Mouse (Mus musculus): Measurements from ENCODE around the gene Sirt4. TPM values are rescaled to one million over a fixed set of nuclear protein-coding genes. Genes with fewer than 3 reads are reported as not detected.
"Not testable (repeated sequence)": the region's sequence is repeated elsewhere in the genome, so short reads cannot be mapped to it uniquely, and the experiment has no call there.

Gene Sirt4
- total and polyA plus RNA-seq, 3 experiments: 15.3 to 25.1 (median 18.8) TPM

DNA sequence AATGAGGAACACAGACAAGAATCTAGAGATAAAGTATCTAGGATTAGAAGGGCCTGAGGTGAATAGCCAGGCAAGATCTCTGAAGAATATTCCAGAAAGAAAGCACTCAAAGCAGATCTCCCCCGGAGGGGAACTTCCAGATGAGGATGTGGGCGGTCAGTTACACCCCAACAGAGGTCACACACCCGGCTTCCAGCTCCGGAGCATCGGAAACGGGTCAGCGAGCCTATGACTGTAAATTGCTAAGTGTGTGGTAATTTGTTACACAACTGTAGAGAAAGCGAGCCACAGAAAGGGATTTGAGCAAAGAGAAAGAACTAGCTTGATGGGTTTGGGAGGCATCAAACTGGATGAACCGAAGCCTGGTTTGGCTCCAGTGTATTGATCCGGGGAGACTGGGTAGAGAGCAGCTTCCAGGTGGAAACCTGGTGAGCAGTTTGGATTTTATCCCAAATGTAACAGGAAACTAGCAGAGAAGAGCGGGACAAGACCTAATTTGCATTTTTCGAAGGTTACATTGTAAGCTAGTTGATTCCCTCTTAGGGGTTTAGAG lies 15.9 kb upstream of the Sirt4 start:
- WGBS: 37% methylated on average over 12 of the region's 12 CpGs
- Histone ChIP-seq H3K4me1 (ENCODE audit: control insufficient read depth, insufficient read depth, low read length) (peaks cover 1% of the 10 kb centered on the region; the same call in 1 of the 2 replicates), H3K27me3 (ENCODE audit: control insufficient read depth, insufficient read depth, low read length) (no peaks in the 10 kb centered on the region), H3K79me2 (replicated peaks; ENCODE audit: control insufficient read depth, insufficient read depth, low read length) (no peaks in the 10 kb centered on the region), H3K36me3 (ENCODE audit: control insufficient read depth, insufficient read depth, low read length) (no peaks in the 10 kb centered on the region), H3K4me3 (no peak overlapping the region), H3K27ac (peak overlapping the region; percentile 27; the same call in 1 of the 2 replicates), H3K9ac (ENCODE audit: low read depth, low read length) (no peak overlapping the region; the same call in 1 of the 2 replicates)
- peak; percentile 36 to 66 for DNase-seq
- intact Hi-C loops (cut with DNase I): no loop called here
- TF ChIP-seq EP300 (IDR thresholded peaks at IDR 0.05; ENCODE audit: insufficient read depth, low read depth, low read length) (no peak), POLR2A (IDR thresholded peaks at IDR 0.05; ENCODE audit: insufficient read depth, low read depth, low read length) (no peak), CTCF (IDR thresholded peaks at IDR 0.05) (no peak)

DNA sequence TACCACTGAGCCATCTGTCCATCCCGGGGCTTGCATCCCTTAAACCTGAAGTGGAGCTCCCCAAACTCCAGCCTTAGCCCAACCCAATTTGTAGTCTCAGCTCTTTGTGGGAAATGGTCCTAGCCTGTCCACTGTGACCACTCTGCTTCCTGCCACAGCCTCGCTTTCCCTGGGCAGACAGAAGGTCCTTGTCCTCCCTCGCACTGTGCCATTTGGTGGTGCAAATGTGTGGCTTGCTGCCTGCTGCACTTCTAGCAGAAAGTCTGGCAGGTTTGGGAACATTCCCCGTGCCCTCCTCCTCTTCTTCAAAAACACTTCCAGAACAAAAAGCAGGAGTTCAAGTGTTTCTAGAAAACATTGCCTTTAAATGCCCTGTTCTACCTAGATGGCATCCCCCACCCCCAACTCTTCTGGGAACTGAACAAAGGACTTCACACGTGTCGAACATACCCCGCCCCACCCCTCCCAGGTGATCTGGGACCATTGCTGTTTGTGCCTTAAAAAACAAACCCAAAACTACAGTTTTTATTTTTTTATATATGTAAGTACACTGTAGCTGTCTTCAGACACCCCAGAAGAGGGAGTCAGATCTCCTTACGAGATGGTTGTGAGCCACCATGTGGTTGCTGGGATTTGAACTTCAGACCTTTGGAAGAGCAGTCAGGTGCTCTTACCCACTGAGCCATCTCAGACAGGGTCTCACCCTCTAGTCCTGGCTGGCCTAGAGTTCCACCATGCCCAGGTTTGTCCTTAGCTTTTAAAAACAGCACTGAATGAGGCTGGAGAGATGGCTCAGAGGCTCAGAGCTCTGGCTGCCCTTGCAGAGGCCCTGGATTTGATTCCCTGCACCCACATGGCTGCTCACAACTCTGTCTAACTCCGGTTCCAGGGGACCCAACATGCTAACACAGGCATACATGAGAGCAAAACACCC lies 14.0 kb upstream of the Sirt4 start:
- 66% methylated on average over 9 of the region's 9 CpGs for WGBS
- peaks cover 1% of the 10 kb centered on the region; the same call in 1 of the 2 replicates for H3K4me1 ChIP-seq (ENCODE audit: control insufficient read depth, insufficient read depth, low read length)
- H3K9ac ChIP-seq (ENCODE audit: low read depth, low read length): no peak overlapping the region
- peak in 1 of 2 experiments; percentile 26 for DNase-seq
- no peaks in the 10 kb centered on the region for H3K27me3 ChIP-seq (ENCODE audit: control insufficient read depth, insufficient read depth, low read length)
- H3K79me2 ChIP-seq (replicated peaks; ENCODE audit: control insufficient read depth, insufficient read depth, low read length): no peaks in the 10 kb centered on the region
- no peaks in the 10 kb centered on the region for H3K36me3 ChIP-seq (ENCODE audit: control insufficient read depth, insufficient read depth, low read length)
- no peak for TF ChIP-seq EP300 (IDR thresholded peaks at IDR 0.05; ENCODE audit: insufficient read depth, low read depth, low read length)
- TF ChIP-seq POLR2A (IDR thresholded peaks at IDR 0.05; ENCODE audit: insufficient read depth, low read depth, low read length): no peak
- TF ChIP-seq CTCF (IDR thresholded peaks at IDR 0.05): no peak
- H3K4me3 ChIP-seq: no peak overlapping the region
- intact Hi-C loops (cut with DNase I): no loop called here
- no peak overlapping the region for H3K27ac ChIP-seq

DNA sequence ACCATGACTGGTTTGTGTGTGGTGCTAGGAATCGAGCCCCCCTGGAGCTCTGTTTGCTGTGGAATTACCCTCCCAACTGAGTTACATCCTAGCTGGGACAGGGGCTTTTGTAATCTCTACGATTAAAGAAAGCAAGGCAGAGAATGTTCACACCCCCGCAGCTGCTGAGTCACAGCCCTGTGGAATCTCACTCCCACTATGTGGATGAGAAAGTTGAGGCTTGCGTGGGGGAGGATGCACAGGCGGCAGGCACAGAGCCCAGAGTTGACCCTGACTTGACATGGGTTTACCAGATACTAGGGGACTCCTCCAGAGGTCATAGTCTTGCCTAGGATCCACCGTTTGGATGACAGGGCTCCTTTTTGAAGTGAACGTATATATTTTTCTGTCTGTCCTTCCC lies 12.5 kb upstream of the Sirt4 start:
- H3K27ac ChIP-seq: no peak overlapping the region
- intact Hi-C loops (cut with DNase I): no loop called here
- no peak overlapping the region for H3K9ac ChIP-seq (ENCODE audit: low read depth, low read length)
- no peak overlapping the region for H3K4me3 ChIP-seq
- H3K79me2 ChIP-seq (replicated peaks; ENCODE audit: control insufficient read depth, insufficient read depth, low read length): no peaks in the 10 kb centered on the region
- no peaks in the 10 kb centered on the region for H3K36me3 ChIP-seq (ENCODE audit: control insufficient read depth, insufficient read depth, low read length)
- peaks cover 1% of the 10 kb centered on the region; the same call in 1 of the 2 replicates for H3K4me1 ChIP-seq (ENCODE audit: control insufficient read depth, insufficient read depth, low read length)
- no peaks in the 10 kb centered on the region for H3K27me3 ChIP-seq (ENCODE audit: control insufficient read depth, insufficient read depth, low read length)
- WGBS: 65% methylated on average over 7 of the region's 7 CpGs
- TF ChIP-seq POLR2A (IDR thresholded peaks at IDR 0.05; ENCODE audit: insufficient read depth, low read depth, low read length) (no peak), CTCF (IDR thresholded peaks at IDR 0.05) (no peak), EP300 (IDR thresholded peaks at IDR 0.05; ENCODE audit: insufficient read depth, low read depth, low read length) (no peak)
- no peak for DNase-seq

DNA sequence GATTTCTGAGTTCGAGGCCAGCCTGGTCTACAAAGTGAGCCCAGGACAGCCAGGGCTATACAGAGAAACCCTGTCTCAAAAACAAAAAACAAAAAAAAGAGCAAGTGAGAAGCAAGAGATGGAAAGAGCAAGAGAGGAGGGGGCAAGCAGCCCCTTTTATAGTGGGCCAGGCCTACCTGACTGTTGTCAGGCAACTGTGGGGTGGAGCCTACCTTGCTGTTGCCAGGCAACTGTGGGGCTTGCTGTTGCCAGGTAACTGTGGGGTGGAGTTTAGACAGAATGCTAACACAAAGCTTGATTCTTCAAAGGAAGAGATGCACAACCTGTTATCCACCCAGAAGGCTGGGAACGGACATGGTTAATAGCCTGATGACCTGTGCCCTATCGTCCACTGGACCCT lies 11.1 kb upstream of the Sirt4 start:
- WGBS: 86% methylated on average over 3 of the region's 3 CpGs
- H3K4me3 ChIP-seq; DNase-seq; H3K4me1 ChIP-seq (ENCODE audit: control insufficient read depth, insufficient read depth, low read length); H3K9ac ChIP-seq (ENCODE audit: low read depth, low read length); H3K36me3 ChIP-seq (ENCODE audit: control insufficient read depth, insufficient read depth, low read length); H3K79me2 ChIP-seq (replicated peaks; ENCODE audit: control insufficient read depth, insufficient read depth, low read length); intact Hi-C loops (cut with DNase I); H3K27me3 ChIP-seq (ENCODE audit: control insufficient read depth, insufficient read depth, low read length); H3K27ac ChIP-seq: not testable (repeated sequence)

DNA sequence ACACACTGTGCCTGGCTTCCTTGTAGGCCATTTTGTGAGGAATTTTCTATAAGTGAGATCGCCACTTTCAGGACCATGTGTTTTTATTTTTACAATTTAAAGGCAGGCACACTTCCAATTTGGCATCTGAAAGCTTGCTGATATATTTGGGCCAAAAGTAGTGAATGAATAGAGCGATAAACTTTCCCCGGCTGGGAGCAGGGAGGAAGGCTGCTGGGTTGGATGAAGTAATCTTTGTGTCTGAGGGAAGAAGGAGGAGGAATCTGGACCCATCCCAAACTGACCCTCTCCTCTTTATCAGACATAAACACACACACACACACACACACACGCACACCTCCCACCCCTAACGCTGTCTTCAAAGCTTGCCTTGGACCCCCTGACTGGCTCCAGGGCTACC lies 8.9 kb upstream of the Sirt4 start:
- Histone ChIP-seq H3K27ac (no peak overlapping the region), H3K36me3 (ENCODE audit: control insufficient read depth, insufficient read depth, low read length) (no peaks in the 10 kb centered on the region), H3K27me3 (ENCODE audit: control insufficient read depth, insufficient read depth, low read length) (no peaks in the 10 kb centered on the region), H3K4me1 (ENCODE audit: control insufficient read depth, insufficient read depth, low read length) (peaks cover 4% of the 10 kb centered on the region), H3K79me2 (replicated peaks; ENCODE audit: control insufficient read depth, insufficient read depth, low read length) (no peaks in the 10 kb centered on the region), H3K4me3 (no peak overlapping the region), H3K9ac (ENCODE audit: low read depth, low read length) (no peak overlapping the region)
- no peak for TF ChIP-seq CTCF (IDR thresholded peaks at IDR 0.05)
- no peak for TF ChIP-seq POLR2A (IDR thresholded peaks at IDR 0.05; ENCODE audit: insufficient read depth, low read depth, low read length)
- no peak for TF ChIP-seq EP300 (IDR thresholded peaks at IDR 0.05; ENCODE audit: insufficient read depth, low read depth, low read length)
- DNase-seq: no peak
- intact Hi-C loops (cut with DNase I): no loop called here
- WGBS: 42% methylated on average over 5 of the region's 5 CpGs

DNA sequence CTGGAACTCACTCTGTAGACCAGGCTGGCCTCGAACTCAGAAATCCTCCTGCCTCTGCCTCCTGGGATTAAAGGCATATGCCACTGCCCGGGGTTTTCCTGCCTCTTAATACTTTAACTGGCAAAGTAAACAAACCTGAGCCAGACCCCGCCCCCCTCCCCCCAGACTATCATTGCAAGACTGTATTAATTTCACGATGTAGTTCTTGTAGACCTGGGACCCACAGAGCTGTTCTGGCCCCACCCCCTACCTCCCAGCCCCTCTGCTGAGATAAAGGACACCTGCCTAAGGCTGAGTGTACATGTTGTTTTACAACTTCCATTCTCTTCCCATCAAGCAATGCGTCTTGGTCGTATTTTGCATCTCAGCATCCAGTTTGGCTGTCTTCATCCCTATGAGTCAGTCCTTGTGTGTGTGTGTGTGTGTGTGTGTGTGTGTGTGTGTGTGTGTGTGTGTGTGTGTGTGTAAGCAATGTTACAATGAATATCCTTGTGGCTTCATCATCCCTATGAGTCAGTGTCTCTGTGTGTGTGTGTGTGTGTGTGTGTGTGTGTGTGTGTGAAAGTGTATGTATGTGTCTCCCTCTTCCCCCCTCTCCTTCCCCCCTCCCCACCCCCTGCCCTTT lies 8.3 kb upstream of the Sirt4 start:
- Histone ChIP-seq H3K79me2 (replicated peaks; ENCODE audit: control insufficient read depth, insufficient read depth, low read length) (no peaks in the 10 kb centered on the region), H3K4me1 (ENCODE audit: control insufficient read depth, insufficient read depth, low read length) (peaks cover 4% of the 10 kb centered on the region), H3K27me3 (ENCODE audit: control insufficient read depth, insufficient read depth, low read length) (no peaks in the 10 kb centered on the region), H3K4me3 (no peak overlapping the region), H3K9ac (ENCODE audit: low read depth, low read length) (no peak overlapping the region), H3K27ac (no peak overlapping the region; the same call in 1 of the 2 replicates), H3K36me3 (ENCODE audit: control insufficient read depth, insufficient read depth, low read length) (no peaks in the 10 kb centered on the region)
- no peak for DNase-seq
- WGBS: 65% methylated on average over 6 of the region's 6 CpGs
- intact Hi-C loops (cut with DNase I): no loop called here
- TF ChIP-seq EP300 (IDR thresholded peaks at IDR 0.05; ENCODE audit: insufficient read depth, low read depth, low read length) (no peak), CTCF (IDR thresholded peaks at IDR 0.05) (no peak), POLR2A (IDR thresholded peaks at IDR 0.05; ENCODE audit: insufficient read depth, low read depth, low read length) (no peak)
